Mouse (Mus musculus) stomach, postnatal 0 days (tissue): ENCODE data around the gene A530032D15Rik.
"Not testable (repeated sequence)": the region's sequence is repeated elsewhere in the genome, so short reads cannot be mapped to it uniquely, and the experiment has no call there.

Source experiments
- CTCF ChIP-seq: IDR thresholded peaks from 2 replicates; pipeline ENCODE4 v1.5.1; 2016; ENCODE audit warnings: antibody characterized with exemption, low read depth, mild to moderate bottlenecking, moderate library complexity
- EP300 ChIP-seq: optimal IDR thresholded peaks from 2 replicates; pipeline ENCODE3; 2016; ENCODE audit warnings: antibody characterized with exemption

GRCm38 (mm10) chr1:85071690-85072089, 38.0 kb downstream of the A530032D15Rik start:
- TF ChIP-seq EP300, CTCF: not testable (repeated sequence)
